Mouse (Mus musculus) kidney, embryonic 15.5 days (tissue): ENCODE data around the gene Cerkl. TPM values are rescaled to one million over a fixed set of nuclear protein-coding genes. Genes with fewer than 3 reads are reported as not detected.

Source experiments
- ATAC-seq: fragments of 200-750 bp; cut with Nextera tagmentation; replicated peaks from 2 replicates; pipeline ENCODE4 v1.8.0; 2017; ENCODE audit warnings: moderate TSS enrichment; ENCODE audit not compliant: low FRiP score
- H3K27ac ChIP-seq: fragments of 300-500 bp; sonication (generic); 2 replicates; pipeline ENCODE4 v1.5.1; 2015; ENCODE audit warnings: mild to moderate bottlenecking, inconsistent platforms
- H3K27me3 ChIP-seq: fragments of 300-500 bp; sonication (generic); 2 replicates; pipeline ENCODE4 v1.6.1; 2015; ENCODE audit warnings: inconsistent platforms
- H3K36me3 ChIP-seq: fragments of 300-500 bp; sonication (generic); 2 replicates; pipeline ENCODE4 v1.6.1; 2015; ENCODE audit warnings: inconsistent platforms
- H3K4me1 ChIP-seq: fragments of 300-500 bp; sonication (generic); 2 replicates; pipeline ENCODE4 v1.6.1; 2015; ENCODE audit warnings: inconsistent platforms
- H3K4me2 ChIP-seq: fragments of 300-500 bp; sonication (generic); 2 replicates; pipeline ENCODE4 v1.6.1; 2015; ENCODE audit warnings: moderate library complexity, mild to moderate bottlenecking, inconsistent platforms
- H3K4me3 ChIP-seq: fragments of 300-500 bp; sonication (generic); replicated peaks from 2 replicates; pipeline ENCODE4 v1.5.1; 2015; ENCODE audit warnings: mild to moderate bottlenecking, inconsistent platforms
- H3K9ac ChIP-seq: fragments of 300-500 bp; sonication (generic); 2 replicates; pipeline ENCODE4 v1.6.1; 2015; ENCODE audit warnings: mild to moderate bottlenecking, inconsistent platforms
- H3K9me3 ChIP-seq: fragments of 300-500 bp; sonication (generic); replicated peaks from 2 replicates; pipeline ENCODE4 v1.6.1; 2016; ENCODE audit warnings: inconsistent platforms
- WGBS: fragments of 180-500 bp; shearing (Covaris S2); methylation state at CpG from one replicate; pipeline ENCODE4 v1.1.7; 2015; ENCODE audit warnings: mixed read lengths; 5-methylcytosine and 5-hydroxymethylcytosine counted together
- polyA plus RNA-seq: library from polyadenylated mRNA; unstranded; fragments of >200 nt; fragmentation: Nextera tagmentation; extraction: Ambion mirVana; gene quantifications from 2 replicates; pipeline ENCODE4 v1.2.1, GENCODE M21; 2015

The Cerkl gene
- polyA plus RNA-seq, 1 experiment from 2014 or later = 2.3 TPM

DNA sequence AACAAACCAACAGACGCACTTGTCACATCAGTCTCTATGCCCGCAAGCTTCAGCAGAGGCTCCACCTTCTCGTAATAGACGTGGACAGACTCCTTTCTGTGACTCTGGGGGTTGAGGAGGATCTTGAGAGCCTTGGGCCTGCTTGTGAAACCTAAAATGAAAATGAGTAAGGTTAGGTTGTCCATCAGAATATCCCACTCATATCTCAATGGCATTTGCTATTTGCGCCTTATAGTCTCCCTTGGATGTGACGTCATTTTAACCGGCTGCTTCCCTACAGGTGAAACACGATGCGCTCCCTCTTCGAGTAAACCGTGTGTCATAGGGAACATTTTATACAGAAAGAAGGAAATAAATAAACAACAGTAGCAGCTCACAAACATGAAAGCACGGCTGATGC lies 87.9 kb downstream of the Cerkl start:
- no peak overlapping the region for H3K9ac ChIP-seq
- H3K9me3 ChIP-seq = no peaks in the 10 kb centered on the region
- no peaks in the 10 kb centered on the region for H3K36me3 ChIP-seq
- H3K4me1 ChIP-seq = no peaks in the 10 kb centered on the region
- no peaks in the 10 kb centered on the region for H3K27me3 ChIP-seq
- ATAC-seq = no peak
- H3K4me2 ChIP-seq = no peak overlapping the region
- H3K4me3 ChIP-seq = no peak overlapping the region
- no peak overlapping the region for H3K27ac ChIP-seq
- 78% methylated on average over 12 of the region's 12 CpGs for WGBS

- WGBS = 80% methylated on average over 18 of the region's 18 CpGs
- Histone ChIP-seq H3K4me2 (no peak overlapping the region), H3K36me3 (no peaks in the 10 kb centered on the region)
Measured at GRCm38 (mm10) chr2:79367451-79368450, 88.8 kb downstream of the Cerkl start.

DNA sequence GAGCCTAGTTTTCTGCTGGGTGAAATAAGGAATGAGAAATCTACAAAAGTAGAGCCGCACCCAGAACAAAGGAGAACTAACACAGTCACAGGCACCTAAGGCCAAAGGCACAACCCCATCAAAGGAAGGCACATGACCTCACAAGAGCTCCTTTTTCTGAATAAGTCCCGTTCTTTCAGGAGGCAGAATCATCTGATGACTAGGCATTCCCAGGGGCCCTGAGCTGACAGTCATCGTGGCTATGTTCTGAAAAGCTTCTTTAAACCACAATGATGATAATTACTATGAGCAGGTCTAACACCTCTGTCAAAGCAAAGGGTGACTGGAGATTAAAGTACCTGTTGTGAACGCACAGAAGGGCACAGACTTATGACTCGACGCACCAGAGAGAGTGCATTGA lies 92.7 kb downstream of the Cerkl start:
- 75% methylated on average over 6 of the region's 6 CpGs for WGBS
- no peaks in the 10 kb centered on the region for H3K9me3 ChIP-seq
- H3K4me1 ChIP-seq = no peaks in the 10 kb centered on the region

More at GRCm38 (mm10) chr2:79367451-79368450, 88.8 kb downstream of the Cerkl start:
- no peak overlapping the region for H3K27ac ChIP-seq
- no peaks in the 10 kb centered on the region for H3K4me1 ChIP-seq
- no peak overlapping the region for H3K4me3 ChIP-seq
- no peaks in the 10 kb centered on the region for H3K27me3 ChIP-seq
- no peaks in the 10 kb centered on the region for H3K9me3 ChIP-seq
- no peak overlapping the region for H3K9ac ChIP-seq
- no peak for ATAC-seq

DNA sequence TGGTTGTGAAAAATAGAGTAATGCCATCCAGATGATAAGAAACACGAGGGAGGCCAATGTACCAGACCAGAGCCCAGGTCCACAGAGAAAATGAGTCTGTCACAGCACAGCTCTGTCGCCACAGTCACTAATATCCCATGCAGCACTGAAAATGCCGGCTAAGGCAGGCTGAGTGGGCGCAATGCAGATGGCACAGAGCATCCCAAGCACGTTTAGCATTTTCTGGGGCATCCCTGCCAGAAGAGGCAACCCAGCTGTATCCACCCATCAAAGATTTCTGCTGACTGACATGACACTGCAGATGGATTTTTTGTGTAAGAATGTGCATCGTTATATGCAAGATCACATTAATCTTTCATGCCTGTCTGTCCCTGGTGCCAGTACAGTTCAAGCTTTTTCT lies 94.6 kb downstream of the Cerkl start:
- Histone ChIP-seq H3K27ac (no peak overlapping the region), H3K9me3 (no peaks in the 10 kb centered on the region), H3K27me3 (no peaks in the 10 kb centered on the region), H3K36me3 (no peaks in the 10 kb centered on the region), H3K9ac (no peak overlapping the region), H3K4me3 (no peak overlapping the region), H3K4me1 (no peaks in the 10 kb centered on the region), H3K4me2 (no peak overlapping the region)
- WGBS = 76% methylated on average over 6 of the region's 6 CpGs
- no peak for ATAC-seq

More for the DNA sequence above, 92.7 kb downstream of the Cerkl start:
- Histone ChIP-seq H3K9ac (no peak overlapping the region), H3K27me3 (no peaks in the 10 kb centered on the region), H3K36me3 (no peaks in the 10 kb centered on the region), H3K27ac (no peak overlapping the region), H3K4me2 (no peak overlapping the region), H3K4me3 (no peak overlapping the region)
- ATAC-seq = no peak

- H3K4me2 ChIP-seq = no peak overlapping the region
- H3K36me3 ChIP-seq = no peaks in the 10 kb centered on the region
- no peak overlapping the region for H3K9ac ChIP-seq
- no peaks in the 10 kb centered on the region for H3K27me3 ChIP-seq
- no peak overlapping the region for H3K27ac ChIP-seq
- H3K9me3 ChIP-seq = no peaks in the 10 kb centered on the region
- 86% methylated on average over 3 of the region's 3 CpGs for WGBS
- no peak overlapping the region for H3K4me3 ChIP-seq
- no peak for ATAC-seq
- no peaks in the 10 kb centered on the region for H3K4me1 ChIP-seq
Measured at GRCm38 (mm10) chr2:79357835-79358234, 98.8 kb downstream of the Cerkl start.

- Histone ChIP-seq H3K9ac (no peak overlapping the region), H3K27me3 (no peaks in the 10 kb centered on the region), H3K4me2 (no peak overlapping the region), H3K9me3 (no peaks in the 10 kb centered on the region), H3K4me3 (no peak overlapping the region), H3K27ac (no peak overlapping the region), H3K4me1 (no peaks in the 10 kb centered on the region), H3K36me3 (no peaks in the 10 kb centered on the region)
- no peak for ATAC-seq
- 90% methylated on average over 16 of the region's 16 CpGs for WGBS
Measured at GRCm38 (mm10) chr2:79354773-79355172, 101.8 kb downstream of the Cerkl start.

- no peak overlapping the region for H3K4me2 ChIP-seq
- no peak overlapping the region for H3K9ac ChIP-seq
- H3K9me3 ChIP-seq = no peaks in the 10 kb centered on the region
- WGBS = 86% methylated on average over 4 of the region's 4 CpGs
- no peaks in the 10 kb centered on the region for H3K27me3 ChIP-seq
- no peak overlapping the region for H3K4me3 ChIP-seq
- no peaks in the 10 kb centered on the region for H3K4me1 ChIP-seq
- no peak for ATAC-seq
- no peaks in the 10 kb centered on the region for H3K36me3 ChIP-seq
- H3K27ac ChIP-seq = no peak overlapping the region
Measured at GRCm38 (mm10) chr2:79352100-79352802, 104.3 kb downstream of the Cerkl start.

DNA sequence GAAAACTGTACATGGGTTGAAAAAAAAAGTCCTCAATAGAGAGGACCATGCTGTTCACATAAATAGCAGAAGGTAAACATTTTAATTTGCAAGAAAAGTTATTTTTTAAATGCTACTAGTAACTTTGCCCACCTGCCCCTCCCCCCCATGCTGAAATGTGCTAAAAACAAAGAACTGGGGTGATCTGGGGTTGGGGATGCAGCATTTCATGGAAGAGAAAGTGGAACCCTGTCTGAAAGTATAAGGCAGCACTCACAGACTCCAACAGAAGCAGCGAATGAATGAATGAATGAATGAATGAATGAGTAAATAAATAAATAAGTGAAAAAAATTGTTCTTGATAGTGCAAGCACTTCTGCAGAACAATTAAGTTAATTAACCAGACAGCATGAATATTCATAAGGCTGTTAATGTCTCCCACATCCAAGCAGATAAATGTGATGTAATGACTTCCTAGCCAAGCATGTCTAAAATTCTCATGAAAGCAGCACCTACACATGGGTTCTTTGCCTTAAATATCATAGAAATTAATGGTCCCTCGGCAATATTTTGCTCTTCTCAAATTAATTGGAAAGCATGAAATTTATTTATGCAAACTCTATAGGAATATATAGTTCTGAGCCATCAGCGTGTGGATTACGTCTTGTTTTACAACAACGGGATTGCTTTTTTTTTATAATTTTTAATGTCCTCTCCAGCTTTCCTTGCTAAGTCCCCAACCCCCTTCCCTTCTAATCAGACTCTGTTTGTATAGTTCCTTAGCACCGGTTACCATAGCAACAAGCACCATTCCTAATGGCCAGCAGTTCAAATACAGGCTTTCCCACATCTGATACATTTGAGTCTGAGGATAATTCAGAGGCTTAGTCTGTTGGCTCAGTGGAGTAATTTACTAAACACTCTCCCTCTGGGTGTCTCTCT lies 105.1 kb downstream of the Cerkl start:
- Histone ChIP-seq H3K9me3 (no peaks in the 10 kb centered on the region), H3K4me2 (no peak overlapping the region), H3K36me3 (no peaks in the 10 kb centered on the region), H3K9ac (no peak overlapping the region), H3K27ac (no peak overlapping the region), H3K27me3 (no peaks in the 10 kb centered on the region), H3K4me3 (no peak overlapping the region), H3K4me1 (no peaks in the 10 kb centered on the region)
- 85% methylated on average over 6 of the region's 6 CpGs for WGBS
- no peak for ATAC-seq

DNA sequence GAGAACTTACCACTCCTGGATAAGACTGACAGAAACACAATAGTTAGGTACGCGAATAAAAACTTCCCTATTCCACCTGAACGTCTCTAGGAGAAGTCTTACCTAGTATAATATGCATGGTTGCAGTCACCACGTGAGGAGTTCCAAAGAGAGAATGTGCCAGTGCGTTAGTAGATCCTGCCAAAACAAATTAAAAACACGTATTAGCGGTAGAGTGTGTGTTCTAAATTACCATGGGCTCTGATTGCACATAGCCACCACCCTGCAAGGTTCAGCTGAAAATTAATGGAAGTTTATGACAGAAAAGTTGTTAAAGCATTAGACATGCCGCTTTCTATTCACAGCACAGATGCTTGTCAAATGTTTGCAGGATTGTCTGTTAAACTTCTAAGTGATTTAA lies 113.5 kb downstream of the Cerkl start:
- Histone ChIP-seq H3K4me1 (no peaks in the 10 kb centered on the region), H3K27ac (no peak overlapping the region), H3K9ac (no peak overlapping the region), H3K27me3 (no peaks in the 10 kb centered on the region), H3K36me3 (no peaks in the 10 kb centered on the region), H3K9me3 (no peaks in the 10 kb centered on the region), H3K4me3 (no peak overlapping the region), H3K4me2 (no peak overlapping the region)
- 87% methylated on average over 8 of the region's 8 CpGs for WGBS
- no peak for ATAC-seq

DNA sequence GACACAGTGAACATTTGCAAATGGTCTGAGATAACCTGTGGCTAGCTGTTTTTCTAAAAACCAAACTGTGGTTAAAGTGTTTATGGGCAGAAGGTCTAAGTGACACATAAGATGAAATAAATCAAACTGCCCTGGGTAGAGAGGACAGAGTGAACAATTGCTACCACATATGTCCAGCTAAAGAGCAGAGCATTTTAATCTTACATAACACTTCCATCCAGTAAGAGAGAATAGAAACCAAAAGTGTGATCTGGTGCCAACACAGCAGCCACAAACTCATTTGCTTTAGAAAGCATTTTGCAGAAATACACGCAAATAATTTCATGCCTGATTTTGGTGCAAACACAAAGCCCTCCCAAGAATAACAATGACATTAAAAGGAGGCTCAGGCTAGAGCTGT lies 117.6 kb downstream of the Cerkl start:
- Histone ChIP-seq H3K9ac (no peak overlapping the region), H3K9me3 (no peaks in the 10 kb centered on the region), H3K27ac (no peak overlapping the region), H3K4me1 (no peaks in the 10 kb centered on the region), H3K27me3 (no peaks in the 10 kb centered on the region), H3K36me3 (no peaks in the 10 kb centered on the region), H3K4me3 (no peak overlapping the region), H3K4me2 (no peak overlapping the region)
- ATAC-seq = no peak
- 67% methylated on average over 1 of the region's 1 CpGs for WGBS

GRCm38 (mm10) chr2:79336141-79336540 lies 120.4 kb downstream of the Cerkl start:
- H3K9me3 ChIP-seq = no peaks in the 10 kb centered on the region
- WGBS = 70% methylated on average over 1 of the region's 1 CpGs
- no peak for ATAC-seq

More at GRCm38 (mm10) chr2:79336141-79336540, 120.4 kb downstream of the Cerkl start:
- Histone ChIP-seq H3K4me2 (no peak overlapping the region), H3K27ac (no peak overlapping the region), H3K4me1 (no peaks in the 10 kb centered on the region), H3K27me3 (no peaks in the 10 kb centered on the region), H3K36me3 (no peaks in the 10 kb centered on the region), H3K9ac (no peak overlapping the region), H3K4me3 (no peak overlapping the region)
